Mouse (Mus musculus) olfactory bulb, adult 2 months (tissue): ENCODE measurements at regions not wholly inside any gene's neighbourhood (a gene's known extent, or its start where the extent isn't known, plus 50 kb on each side); places are given as distances from the start of the nearest gene placed in this dataset.
"Not testable (repeated sequence)": the region's sequence is repeated elsewhere in the genome, so short reads cannot be mapped to it uniquely, and the experiment has no call there.

Source experiments
- H3K27ac ChIP-seq: fragments of 200-500 bp; 2 replicates; pipeline ENCODE4 v1.5.1; 2012; ENCODE audit warnings: low read depth, low read length; ENCODE audit not compliant: insufficient read depth
- H3K4me1 ChIP-seq: fragments of 200-500 bp; 2 replicates; pipeline ENCODE4 v1.6.1; 2012; ENCODE audit warnings: low read length; ENCODE audit not compliant: control insufficient read depth, insufficient read depth
- H3K4me3 ChIP-seq: fragments of 200-500 bp; 2 replicates; pipeline ENCODE4 v1.5.1; 2012; ENCODE audit warnings: mild to moderate bottlenecking, low read depth, low read length, moderate library complexity; ENCODE audit not compliant: insufficient read depth
- CTCF ChIP-seq: fragments of 200-500 bp; IDR thresholded peaks from 2 replicates; pipeline ENCODE4 v1.5.1; 2012; ENCODE audit warnings: low read depth, mild to moderate bottlenecking, low read length, moderate library complexity; ENCODE audit not compliant: insufficient read depth
- POLR2A ChIP-seq: fragments of 200-500 bp; IDR thresholded peaks from 2 replicates; pipeline ENCODE4 v1.6.1; 2012; ENCODE audit warnings: mild to moderate bottlenecking, low read depth, low read length, moderate library complexity; ENCODE audit not compliant: insufficient read depth
- WGBS: fragments of 180-500 bp; shearing (Covaris S2); methylation state at CpG from one replicate; pipeline ENCODE4 v1.1.7; 2018; 5-methylcytosine and 5-hydroxymethylcytosine counted together

DNA sequence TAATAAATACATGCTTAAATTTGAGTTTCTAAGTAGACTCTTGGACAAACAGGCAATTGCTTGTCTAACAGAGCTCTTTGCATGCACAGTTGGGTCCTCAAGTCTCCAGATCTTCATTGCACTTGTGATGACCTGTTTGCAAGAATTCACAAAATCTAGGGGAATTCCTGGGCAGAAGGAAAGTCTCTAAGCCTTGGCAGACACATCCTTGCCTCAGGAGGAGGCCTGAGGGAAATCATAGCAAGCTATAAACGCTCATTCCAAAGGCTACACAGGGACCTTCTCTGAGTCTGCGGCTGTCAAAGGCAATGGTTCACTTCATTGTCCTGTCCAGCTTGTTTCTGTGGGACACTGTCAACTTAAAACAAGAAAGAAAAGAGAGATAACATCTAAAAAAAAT, 117.9 kb downstream of the Phlda1 start:
- Histone ChIP-seq H3K4me3 (no peak overlapping the region), H3K27ac (no peak overlapping the region), H3K4me1 (0 out of 2 replicates have a peak, but pooled peaks cover 2% of the 10 kb centered on the region)
- 52% methylated on average over 2 of the region's 2 CpGs for WGBS
- TF ChIP-seq CTCF: no peak
- no peak for TF ChIP-seq POLR2A

DNA sequence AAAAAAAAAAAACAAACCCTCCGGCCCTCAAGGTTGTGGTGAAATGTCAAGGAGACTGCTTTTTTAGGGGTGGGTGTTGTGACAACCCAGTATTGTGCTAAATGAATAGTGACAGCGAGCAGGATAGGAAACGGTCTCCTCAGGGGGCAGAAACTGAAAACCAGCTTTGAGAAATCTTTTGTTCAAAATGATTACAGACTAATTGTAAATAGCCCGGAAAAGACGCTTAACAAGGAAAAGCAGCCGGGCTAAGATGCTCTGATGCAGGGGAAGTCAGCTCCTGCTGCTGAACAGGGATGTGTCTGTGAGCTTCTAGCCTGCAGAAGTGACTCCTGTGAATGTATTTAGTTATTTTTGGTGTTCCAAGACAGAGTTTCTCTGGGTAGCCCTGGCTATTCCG, 118.5 kb downstream of the Phlda1 start:
- Histone ChIP-seq H3K4me3 (no peak overlapping the region), H3K27ac (no peak overlapping the region), H3K4me1 (0 out of 2 replicates have a peak, but pooled peaks cover under 1% of the 10 kb centered on the region)
- TF ChIP-seq POLR2A (no peak), CTCF (no peak)
- WGBS: 22% methylated on average over 7 of the region's 7 CpGs

DNA sequence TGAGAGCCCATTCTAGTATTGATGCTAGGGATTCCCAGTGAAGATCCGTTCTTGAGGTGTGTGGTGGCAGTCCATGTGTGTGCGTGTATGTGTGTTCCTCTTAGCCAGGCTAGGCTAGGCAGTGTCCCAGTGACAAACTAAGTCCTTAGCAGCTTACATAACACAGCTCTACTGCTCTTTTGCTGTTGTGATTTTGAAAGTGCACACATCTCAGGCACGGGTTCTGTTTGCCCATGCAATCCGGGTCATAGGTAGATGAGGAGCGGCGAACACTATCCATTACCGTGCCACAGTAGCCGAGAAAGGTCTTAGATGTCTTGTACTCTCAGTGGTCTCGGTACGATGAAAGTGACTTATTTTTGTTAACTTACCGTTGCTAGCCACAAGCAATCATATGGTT, 119.5 kb downstream of the Phlda1 start:
- 95% methylated on average over 11 of the region's 11 CpGs for WGBS
- Histone ChIP-seq H3K27ac (no peak overlapping the region), H3K4me3 (no peak overlapping the region), H3K4me1 (no peaks in the 10 kb centered on the region)
- no peak for TF ChIP-seq POLR2A
- no peak for TF ChIP-seq CTCF

DNA sequence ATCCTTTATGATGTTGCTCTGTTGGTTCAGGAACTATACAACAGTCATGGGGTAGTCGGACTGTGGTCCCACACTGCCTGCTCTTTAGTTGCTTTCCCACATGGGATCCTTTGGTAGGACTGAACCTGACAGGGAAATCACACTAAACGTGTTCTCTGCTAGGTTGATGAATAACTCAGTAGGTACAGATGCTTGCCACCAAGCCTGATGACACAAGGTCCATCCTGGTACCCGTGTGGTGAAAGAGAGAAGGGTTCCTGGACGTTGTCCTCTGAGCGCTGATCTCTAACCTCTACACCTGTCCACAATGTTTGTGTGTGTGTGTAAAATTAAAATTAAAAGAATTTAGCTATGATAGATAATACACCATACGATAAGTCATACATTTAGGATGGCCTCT, 119.9 kb downstream of the Phlda1 start:
- no peaks in the 10 kb centered on the region for H3K4me1 ChIP-seq
- H3K27ac ChIP-seq: no peak overlapping the region
- TF ChIP-seq POLR2A: no peak
- TF ChIP-seq CTCF: no peak
- no peak overlapping the region for H3K4me3 ChIP-seq
- WGBS: 97% methylated on average over 6 of the region's 6 CpGs

DNA sequence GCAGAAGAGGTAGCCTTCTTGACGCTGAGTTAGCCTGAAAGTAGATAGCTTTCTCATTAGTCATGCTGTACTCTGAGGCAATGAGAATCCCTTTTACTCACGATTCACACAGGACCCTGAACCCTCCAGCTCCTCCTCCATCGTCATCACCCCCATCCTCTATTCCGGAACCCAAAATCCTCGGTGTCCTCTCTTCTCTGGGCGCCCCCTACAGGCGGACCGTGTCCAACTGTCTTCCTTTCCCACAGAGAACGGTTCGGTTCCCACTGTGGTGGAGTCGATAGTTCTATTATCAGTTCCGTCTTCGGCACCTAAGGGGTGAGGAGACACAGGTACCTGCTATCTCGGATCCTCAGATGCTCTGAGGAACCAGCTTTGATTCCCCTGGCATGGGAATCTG, 130.2 kb downstream of the Phlda1 start:
- WGBS: 66% methylated on average over 14 of the region's 14 CpGs
- no peak overlapping the region for H3K4me3 ChIP-seq
- TF ChIP-seq CTCF: no peak
- no peak for TF ChIP-seq POLR2A

DNA sequence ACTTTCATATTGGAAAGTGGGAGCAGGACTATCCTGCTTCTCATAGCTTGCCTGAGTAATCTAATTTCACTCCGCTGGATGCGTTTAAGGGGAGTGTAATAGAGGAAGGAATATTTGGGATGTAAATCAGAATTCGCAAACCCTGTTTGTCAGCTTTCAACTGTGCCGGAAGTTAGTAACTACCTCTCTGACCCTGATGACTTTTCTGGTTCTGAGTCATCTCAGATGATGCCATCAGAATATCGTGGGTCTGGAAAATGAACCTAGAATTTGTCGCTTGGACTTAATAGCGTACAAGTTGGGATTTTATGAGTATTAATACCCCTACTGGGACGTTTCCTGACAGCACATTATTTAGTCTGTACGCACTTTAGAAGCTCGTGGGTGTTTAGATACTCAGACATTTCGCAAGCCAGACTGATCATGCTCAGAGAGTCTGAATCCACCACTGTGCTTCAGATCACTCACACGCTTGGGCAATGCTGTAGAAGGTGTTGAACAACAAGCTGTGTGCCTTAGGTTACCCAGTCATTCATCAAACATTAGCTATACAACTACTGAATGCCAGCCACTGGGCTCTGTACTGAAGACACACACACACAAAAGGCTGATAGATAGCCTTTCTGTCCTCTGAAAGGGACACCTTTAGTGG, 131.1 kb downstream of the Phlda1 start:
- no peak overlapping the region for H3K4me3 ChIP-seq
- no peak overlapping the region for H3K27ac ChIP-seq
- 78% methylated on average over 12 of the region's 12 CpGs for WGBS
- no peaks in the 10 kb centered on the region for H3K4me1 ChIP-seq
- no peak for TF ChIP-seq POLR2A
- no peak for TF ChIP-seq CTCF

More for the DNA sequence above, 130.2 kb downstream of the Phlda1 start:
- no peaks in the 10 kb centered on the region for H3K4me1 ChIP-seq
- no peak overlapping the region for H3K27ac ChIP-seq

DNA sequence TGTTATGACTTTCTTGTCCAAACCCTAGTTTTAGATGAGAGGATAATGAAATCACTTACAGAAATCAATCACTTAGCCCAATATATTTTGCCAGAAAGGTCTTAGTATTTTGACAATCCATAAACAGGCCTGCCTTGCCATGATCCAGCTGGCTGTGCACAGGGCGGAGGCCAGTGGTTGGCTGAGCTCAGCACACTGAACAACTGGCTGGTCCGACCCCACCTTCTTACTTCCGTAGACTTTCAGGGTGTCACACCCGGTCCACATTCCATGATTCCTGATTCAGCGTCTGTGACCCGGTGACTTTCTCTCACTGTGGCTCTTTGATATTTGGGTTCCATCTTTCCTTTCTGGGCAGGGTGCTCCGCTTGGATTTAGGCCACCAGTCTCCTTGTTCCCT, 133.8 kb downstream of the Phlda1 start:
- H3K4me1 ChIP-seq: no peaks in the 10 kb centered on the region
- WGBS: 96% methylated on average over 7 of the region's 7 CpGs
- H3K4me3 ChIP-seq: no peak overlapping the region
- no peak overlapping the region for H3K27ac ChIP-seq
- TF ChIP-seq CTCF (no peak), POLR2A (no peak)

DNA sequence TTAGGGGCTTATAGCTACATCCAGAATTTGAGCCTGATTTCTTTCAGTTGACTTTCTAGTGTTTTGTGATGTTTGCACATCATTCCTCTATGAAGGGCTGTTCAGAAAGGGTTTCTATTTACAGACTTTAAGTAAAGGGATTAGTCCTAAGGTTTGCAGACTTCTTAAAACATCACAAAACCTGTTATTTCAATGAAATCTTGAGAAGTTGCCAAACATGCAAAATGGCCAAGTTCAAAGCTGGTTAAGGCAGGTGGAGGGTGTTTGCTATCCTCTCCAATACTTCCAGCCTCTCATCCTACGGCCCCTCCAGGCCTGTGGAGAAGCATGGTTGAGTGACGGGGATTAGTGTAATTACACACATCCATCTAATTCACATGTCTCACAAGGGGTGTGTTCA, 136.6 kb downstream of the Phlda1 start:
- no peaks in the 10 kb centered on the region for H3K4me1 ChIP-seq
- 85% methylated on average over 2 of the region's 2 CpGs for WGBS
- TF ChIP-seq CTCF (no peak), POLR2A (no peak)
- no peak overlapping the region for H3K4me3 ChIP-seq
- H3K27ac ChIP-seq: no peak overlapping the region

DNA sequence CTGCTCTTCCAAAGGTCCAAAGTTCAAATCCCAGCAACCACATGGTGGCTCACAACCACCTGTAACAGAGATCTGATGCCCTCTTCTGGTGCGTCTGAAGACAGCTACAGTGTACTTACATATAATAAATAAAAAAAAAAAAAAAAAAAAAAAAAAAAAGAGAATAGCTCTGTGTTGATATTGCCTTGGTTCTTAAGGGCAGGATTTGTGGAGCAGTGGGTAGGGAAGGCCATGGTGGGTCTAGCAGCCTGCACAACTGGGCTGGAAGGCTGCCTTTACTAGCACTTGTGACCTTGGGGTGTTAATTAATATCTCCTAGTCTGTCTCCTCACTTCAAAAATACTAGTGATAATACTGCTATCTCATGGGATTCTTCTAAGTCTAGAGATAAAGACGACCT, 147.7 kb downstream of the Phlda1 start:
- H3K4me1 ChIP-seq, H3K27ac ChIP-seq, H3K4me3 ChIP-seq: not testable (repeated sequence)
- 71% methylated on average over 1 of the region's 2 CpGs for WGBS

DNA sequence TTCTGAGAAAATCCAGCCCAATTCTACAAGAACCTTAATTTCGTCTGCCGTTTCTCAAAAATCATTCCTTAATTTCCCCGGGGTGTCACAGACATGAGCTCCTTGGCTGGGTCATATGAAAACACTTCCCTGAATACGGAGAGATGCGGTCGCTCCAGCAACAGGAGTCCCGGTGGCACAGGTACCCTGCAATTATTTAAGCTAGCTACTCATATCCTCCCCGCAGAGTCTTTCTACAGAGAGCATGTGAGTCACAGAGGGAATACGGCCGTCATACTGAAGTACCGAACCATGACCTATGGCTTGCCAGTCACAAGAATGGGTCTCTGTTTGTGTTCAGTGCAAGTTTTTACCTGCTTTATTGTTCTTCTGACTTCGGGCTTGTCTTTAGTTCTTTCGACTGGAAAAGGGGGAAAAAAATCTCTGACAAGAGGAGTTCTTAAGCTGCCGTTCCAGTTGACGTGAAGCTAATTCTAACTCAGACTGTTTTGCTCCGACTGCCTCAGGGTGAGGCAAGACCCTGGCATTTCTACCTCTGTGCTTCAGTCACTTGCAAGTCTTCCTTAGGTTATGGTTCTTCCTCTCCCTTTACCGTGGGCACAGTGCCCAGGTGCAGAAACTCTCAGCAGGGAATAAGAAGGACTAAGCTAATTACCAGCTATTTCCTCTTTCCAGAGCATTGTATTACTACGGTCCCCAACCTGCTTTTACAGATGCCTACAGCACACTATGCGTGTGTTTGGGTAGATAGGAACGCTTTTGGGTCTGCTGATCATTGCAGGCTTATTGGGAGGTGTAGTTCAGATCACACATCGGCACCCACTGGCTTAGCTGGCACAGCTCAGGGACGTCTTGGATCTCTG, 148.5 kb downstream of the Phlda1 start:
- 31% methylated on average over 22 of the region's 22 CpGs for WGBS
- Histone ChIP-seq H3K4me3 (no peak overlapping the region), H3K4me1 (peaks cover 4% of the 10 kb centered on the region), H3K27ac (no peak overlapping the region)
- TF ChIP-seq CTCF (no peak), POLR2A (no peak)
